Mouse (Mus musculus) ES-Bruce4 (cell line): ENCODE measurements around the gene Fndc7.

Source experiments
- CTCF ChIP-seq: IDR thresholded peaks from one replicate; pipeline ENCODE4 v1.8.1; 2011; ENCODE audit warnings: low read depth, low read length
- EP300 ChIP-seq: IDR thresholded peaks from 2 replicates; pipeline ENCODE4 v1.6.1; 2011; ENCODE audit warnings: low read depth, low read length; ENCODE audit not compliant: insufficient read depth
- POLR2A ChIP-seq: IDR thresholded peaks from one replicate; pipeline ENCODE4 v1.8.1; 2011; ENCODE audit warnings: low read length; ENCODE audit not compliant: insufficient read depth

- no peak for TF ChIP-seq CTCF
- no peak for TF ChIP-seq POLR2A
- TF ChIP-seq EP300 = no peak
Measured at GRCm38 (mm10) chr3:108883067-108883466, 6.7 kb downstream of the Fndc7 start.
